ENCODE assay signal across 15 mouse cellular contexts in the genomic region with DNA sequence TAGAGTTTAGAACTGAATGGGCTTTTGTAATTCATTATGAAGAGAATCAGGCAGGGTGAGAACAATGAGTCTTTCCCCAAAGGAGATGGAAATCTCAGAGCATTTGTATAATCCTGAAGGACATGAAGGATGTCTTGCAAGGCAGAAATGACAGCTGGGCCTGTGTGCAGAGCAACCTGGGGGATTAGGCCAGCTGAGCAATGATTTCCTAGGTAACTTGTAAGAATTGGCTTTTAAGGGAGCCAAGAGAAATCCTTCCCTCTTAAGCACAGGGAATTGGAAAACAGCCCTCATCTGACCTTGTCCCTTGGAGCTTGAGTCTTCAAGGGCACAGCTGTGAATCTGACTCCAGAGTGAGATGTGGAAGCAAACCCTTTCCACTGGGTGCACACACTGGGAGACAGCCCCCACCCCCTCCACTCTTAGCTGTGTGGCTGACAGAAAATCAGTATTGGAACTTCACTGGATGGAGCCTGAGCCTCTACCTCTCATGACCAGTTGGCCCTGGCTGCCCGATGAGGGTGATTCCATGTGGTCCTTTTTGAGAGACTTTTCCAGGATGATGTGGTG. TPM values are rescaled to one million over a fixed set of nuclear protein-coding genes. Genes with fewer than 3 reads are reported as not detected.
DNase-seq lines count a peak whose midpoint lies in the region; ATAC-seq and TF ChIP-seq lines count a peak whose summit lies in the region.
"Had no signal": no experiment of that assay in that cellular context is flagged by ENCODE, and none has a peak within 500 bp of the region (broad histone marks: within the 10 kb centered on the region; RNA-seq: fewer than 3 reads in every experiment).

No protein-coding gene starts in this region.

- TF ChIP-seq CTCF in kidney, postnatal 0 days (IDR thresholded peaks at IDR 0.05; ENCODE audit: low read depth): no peak

- H3K4me3 ChIP-seq in forebrain, embryonic 16.5 days (replicated peaks; ENCODE audit: low read length): no peak overlapping the region
- no peak overlapping the region for H3K4me3 ChIP-seq in forebrain, embryonic 13.5 days
- H3K4me3 ChIP-seq in kidney, postnatal 0 days (replicated peaks; ENCODE audit: low read depth, low read length): no peak overlapping the region
- H3K4me3 ChIP-seq in hindbrain, embryonic 14.5 days (replicated peaks; ENCODE audit: low read length): no peak overlapping the region
- H3K4me3 ChIP-seq in midbrain, embryonic 14.5 days (replicated peaks; ENCODE audit: low read depth, low read length): no peak overlapping the region
- H3K4me3 ChIP-seq: limb, embryonic 10.5 days had no signal

- H3K27ac ChIP-seq in forebrain, embryonic 16.5 days (ENCODE audit: low read length): no peak overlapping the region
- no peak overlapping the region for H3K27ac ChIP-seq in forebrain, embryonic 13.5 days
- 0 out of 2 replicates have a peak overlapping the region, but pooled peaks have one; percentile 8 for H3K27ac ChIP-seq in kidney, postnatal 0 days
- H3K27ac ChIP-seq in hindbrain, embryonic 14.5 days: peak overlapping the region; percentile 21
- peak overlapping the region; percentile 74 for H3K27ac ChIP-seq in midbrain, embryonic 14.5 days (replicated peaks; ENCODE audit: low read depth, low read length)
- H3K27ac ChIP-seq: limb, embryonic 10.5 days; liver, embryonic 14.5 days had no signal

- no peak for DNase-seq in kidney, postnatal 0 days (ENCODE audit: low spot score)
- DNase-seq in kidney, postnatal 14 days: no peak
- DNase-seq in hindbrain, embryonic 14.5 days (ENCODE audit: low spot score): no peak
- peak; percentile 68 for DNase-seq in midbrain, embryonic 14.5 days
- no peak for DNase-seq in lung, postnatal 36 days
- DNase-seq: cerebellum, adult 18-20 months; retina, postnatal 1 day; thymus, adult 2 months had no signal

- peak; percentile 25; the same call in 1 of the 2 replicates for ATAC-seq in forebrain, embryonic 16.5 days
- no peak for ATAC-seq in forebrain, embryonic 13.5 days
- no peak for ATAC-seq in kidney, postnatal 0 days (replicated peaks; ENCODE audit: low FRiP score, low read depth)
- no peak for ATAC-seq in hindbrain, embryonic 14.5 days (ENCODE audit: low FRiP score)
- peak; percentile 57; the same call in 1 of the 2 replicates for ATAC-seq in midbrain, embryonic 14.5 days (ENCODE audit: low FRiP score, low TSS enrichment)
- no peak for ATAC-seq in cerebellum, adult (ENCODE audit: insufficient number of reproducible peaks, low FRiP score, low TSS enrichment)
- ATAC-seq: CD4-positive, CD25-positive, alpha-beta regulatory T cell, adult 4 months; intestine, embryonic 16.5 days had no signal

- peaks cover 12% of the 10 kb centered on the region for H3K4me1 ChIP-seq in forebrain, embryonic 16.5 days (replicated peaks; ENCODE audit: control insufficient read depth, insufficient read depth, low read length)
- H3K4me1 ChIP-seq in forebrain, embryonic 13.5 days: peaks cover 21% of the 10 kb centered on the region
- 0 out of 2 replicates have a peak, but pooled peaks cover 9% of the 10 kb centered on the region for H3K4me1 ChIP-seq in kidney, postnatal 0 days (replicated peaks; ENCODE audit: insufficient read depth, low read length)
- peaks cover 24% of the 10 kb centered on the region for H3K4me1 ChIP-seq in hindbrain, embryonic 14.5 days (replicated peaks; ENCODE audit: control insufficient read depth, insufficient read depth, low read length)
- H3K4me1 ChIP-seq in midbrain, embryonic 14.5 days (ENCODE audit: control insufficient read depth, insufficient read depth, low read length): peaks cover 28% of the 10 kb centered on the region

- WGBS in forebrain, embryonic 16.5 days: 88% methylated on average over 1 of the region's 1 CpGs
- WGBS in forebrain, embryonic 13.5 days: 93% methylated on average over 1 of the region's 1 CpGs
- WGBS in kidney, postnatal 0 days: 82% methylated on average over 1 of the region's 1 CpGs
- WGBS in hindbrain, embryonic 14.5 days: 86% methylated on average over 1 of the region's 1 CpGs
- 71% methylated on average over 1 of the region's 1 CpGs for WGBS in midbrain, embryonic 14.5 days

- peaks cover 5% of the 10 kb centered on the region; the same call in 1 of the 2 replicates for H3K36me3 ChIP-seq in forebrain, embryonic 16.5 days (ENCODE audit: control insufficient read depth, insufficient read depth)
- peaks cover 18% of the 10 kb centered on the region for H3K36me3 ChIP-seq in forebrain, embryonic 13.5 days (ENCODE audit: poor library complexity, severe bottlenecking)
- no peaks in the 10 kb centered on the region for H3K36me3 ChIP-seq in kidney, postnatal 0 days (ENCODE audit: insufficient read depth, low read length)
- H3K36me3 ChIP-seq in hindbrain, embryonic 14.5 days (replicated peaks; ENCODE audit: control insufficient read depth, insufficient read depth): peaks cover 17% of the 10 kb centered on the region
- peaks cover 5% of the 10 kb centered on the region; the same call in 1 of the 2 replicates for H3K36me3 ChIP-seq in midbrain, embryonic 14.5 days (ENCODE audit: control insufficient read depth, insufficient read depth, low read length)

- H3K27me3 ChIP-seq in forebrain, embryonic 16.5 days (replicated peaks; ENCODE audit: control insufficient read depth, insufficient read depth, low read length): no peaks in the 10 kb centered on the region
- no peaks in the 10 kb centered on the region for H3K27me3 ChIP-seq in forebrain, embryonic 13.5 days
- no peaks in the 10 kb centered on the region for H3K27me3 ChIP-seq in kidney, postnatal 0 days (ENCODE audit: insufficient read depth, low read length)
- H3K27me3 ChIP-seq in hindbrain, embryonic 14.5 days (ENCODE audit: control insufficient read depth, insufficient read depth, low read length): no peaks in the 10 kb centered on the region
- no peaks in the 10 kb centered on the region for H3K27me3 ChIP-seq in midbrain, embryonic 14.5 days (ENCODE audit: control insufficient read depth, insufficient read depth, low read length)

- no peaks in the 10 kb centered on the region for H3K9me3 ChIP-seq in forebrain, embryonic 16.5 days (ENCODE audit: control insufficient read depth, low read length)
- no peaks in the 10 kb centered on the region for H3K9me3 ChIP-seq in forebrain, embryonic 13.5 days (replicated peaks)
- H3K9me3 ChIP-seq in kidney, postnatal 0 days (replicated peaks; ENCODE audit: low read length): no peaks in the 10 kb centered on the region
- H3K9me3 ChIP-seq in hindbrain, embryonic 14.5 days (ENCODE audit: control insufficient read depth, low read length): no peaks in the 10 kb centered on the region
- H3K9me3 ChIP-seq in midbrain, embryonic 14.5 days (ENCODE audit: control insufficient read depth, low read length): no peaks in the 10 kb centered on the region
- H3K9me3 ChIP-seq: limb, embryonic 10.5 days had no signal

- H3K4me2 ChIP-seq in forebrain, embryonic 16.5 days (ENCODE audit: low read length): no peak overlapping the region
- no peak overlapping the region for H3K4me2 ChIP-seq in forebrain, embryonic 13.5 days
- no peak overlapping the region for H3K4me2 ChIP-seq in kidney, postnatal 0 days (ENCODE audit: low read length)
- H3K4me2 ChIP-seq in hindbrain, embryonic 14.5 days (replicated peaks): no peak overlapping the region
- H3K4me2 ChIP-seq in midbrain, embryonic 14.5 days (ENCODE audit: low read length): no peak overlapping the region

- H3K9ac ChIP-seq in forebrain, embryonic 16.5 days (replicated peaks; ENCODE audit: low read depth, low read length): no peak overlapping the region
- H3K9ac ChIP-seq in forebrain, embryonic 13.5 days: no peak overlapping the region
- no peak overlapping the region for H3K9ac ChIP-seq in kidney, postnatal 0 days (ENCODE audit: low read depth, low read length)
- no peak overlapping the region for H3K9ac ChIP-seq in hindbrain, embryonic 14.5 days
- H3K9ac ChIP-seq in midbrain, embryonic 14.5 days (replicated peaks; ENCODE audit: low read length): no peak overlapping the region
- H3K9ac ChIP-seq: liver, embryonic 14.5 days had no signal

RNA-seq across cellular contexts. Expression of gene Kidins220, which starts 41.4 kb away (rescaled TPM):
- 172 and 179 TPM in 2 replicates for polyA plus RNA-seq in forebrain, embryonic 16.5 days (2015; fragmentation: Nextera tagmentation; extraction: Ambion mirVana)
- 72.4 and 88.3 TPM in 2 replicates for polyA plus RNA-seq in forebrain, embryonic 13.5 days (2015; fragmentation: Nextera tagmentation; extraction: Ambion mirVana)
- polyA plus RNA-seq in kidney, postnatal 0 days (2015; fragmentation: Nextera tagmentation; extraction: Ambion mirVana): 25.1 and 25.8 TPM in 2 replicates
- polyA plus RNA-seq in hindbrain, embryonic 14.5 days (2014; fragmentation: Nextera tagmentation; extraction: Ambion mirVana): 174 and 189 TPM in 2 replicates
- 188 and 219 TPM in 2 replicates for polyA plus RNA-seq in midbrain, embryonic 14.5 days (2014; fragmentation: Nextera tagmentation; extraction: Ambion mirVana)

Comparison
In these comparisons a context has a peak if more than half of its experiments do, and no peak if none do; other contexts are left out.
1. ATAC-seq: peak in forebrain, embryonic 16.5 days (single experiment) and midbrain, embryonic 14.5 days (single experiment); none in forebrain, embryonic 13.5 days (single experiment), kidney, postnatal 0 days (single experiment), hindbrain, embryonic 14.5 days (single experiment) and cerebellum, adult (single experiment).
2. H3K27ac ChIP-seq: peak in kidney, postnatal 0 days (single experiment), hindbrain, embryonic 14.5 days (single experiment) and midbrain, embryonic 14.5 days (single experiment); none in forebrain, embryonic 16.5 days (single experiment) and forebrain, embryonic 13.5 days (single experiment).